ENCODE assay signal across 9 mouse cellular contexts in the genomic region with DNA sequence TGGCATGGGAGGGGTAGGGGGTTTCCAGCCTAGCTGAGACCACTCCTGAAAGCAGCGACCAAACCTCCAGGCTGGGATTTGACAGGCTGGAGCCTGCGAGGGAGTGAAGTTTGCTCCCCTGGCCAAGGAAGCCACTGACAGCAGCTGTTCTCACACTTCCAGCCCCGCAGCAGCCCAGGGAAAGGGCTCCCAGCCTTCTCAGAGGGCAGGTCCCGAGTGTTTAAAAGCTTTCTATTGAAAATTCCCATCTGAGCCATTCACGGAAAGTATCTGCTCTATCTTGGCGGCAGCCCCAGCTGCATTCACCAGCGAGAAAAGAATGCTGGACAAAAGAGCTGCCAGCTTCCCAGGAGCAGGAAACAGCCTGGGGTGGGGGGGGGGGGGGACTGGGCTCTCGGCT. TPM values are rescaled to one million over a fixed set of nuclear protein-coding genes. Genes with fewer than 3 reads are reported as not detected.
A peak's percentile ranks its signal among the peaks of the same experiment; 100 is the strongest.
DNase-seq lines count a peak whose midpoint lies in the region; ATAC-seq lines count a peak whose summit lies in the region.
"Had no signal": no experiment of that assay in that cellular context is flagged by ENCODE, and none has a peak within 500 bp of the region (broad histone marks: within the 10 kb centered on the region; RNA-seq: fewer than 3 reads in every experiment).

No protein-coding gene starts in this region.

- no peak overlapping the region for H3K4me2 ChIP-seq in kidney, embryonic 15.5 days
- no peak overlapping the region for H3K4me2 ChIP-seq in embryonic facial prominence, embryonic 12.5 days (replicated peaks)
- no peak overlapping the region for H3K4me2 ChIP-seq in midbrain, embryonic 14.5 days (ENCODE audit: low read length)
- H3K4me2 ChIP-seq: liver, embryonic 15.5 days had no signal

- no peaks in the 10 kb centered on the region for H3K27me3 ChIP-seq in kidney, embryonic 15.5 days
- H3K27me3 ChIP-seq in embryonic facial prominence, embryonic 12.5 days = no peaks in the 10 kb centered on the region
- H3K27me3 ChIP-seq in hindbrain, embryonic 10.5 days (ENCODE audit: insufficient read depth, poor library complexity, severe bottlenecking) = peaks cover 3% of the 10 kb centered on the region; the same call in 1 of the 2 replicates
- no peaks in the 10 kb centered on the region for H3K27me3 ChIP-seq in midbrain, embryonic 14.5 days (ENCODE audit: control insufficient read depth, insufficient read depth, low read length)

- WGBS in kidney, embryonic 15.5 days = 15% methylated on average over 7 of the region's 8 CpGs
- 7% methylated on average over 8 of the region's 8 CpGs for WGBS in embryonic facial prominence, embryonic 12.5 days
- 6% methylated on average over 8 of the region's 8 CpGs for WGBS in hindbrain, embryonic 10.5 days
- under 1% methylated on average over 8 of the region's 8 CpGs for WGBS in midbrain, embryonic 14.5 days

- peaks cover 28% of the 10 kb centered on the region for H3K4me1 ChIP-seq in kidney, embryonic 15.5 days
- peaks cover 20% of the 10 kb centered on the region; the same call in 1 of the 2 replicates for H3K4me1 ChIP-seq in embryonic facial prominence, embryonic 12.5 days
- H3K4me1 ChIP-seq in hindbrain, embryonic 10.5 days (replicated peaks) = peaks cover 84% of the 10 kb centered on the region
- peaks cover 53% of the 10 kb centered on the region for H3K4me1 ChIP-seq in midbrain, embryonic 14.5 days (ENCODE audit: control insufficient read depth, insufficient read depth, low read length)

- no peak overlapping the region for H3K9ac ChIP-seq in kidney, embryonic 15.5 days
- H3K9ac ChIP-seq in embryonic facial prominence, embryonic 12.5 days = no peak overlapping the region
- no peak overlapping the region for H3K9ac ChIP-seq in midbrain, embryonic 14.5 days (replicated peaks; ENCODE audit: low read length)
- H3K9ac ChIP-seq: liver, embryonic 15.5 days had no signal

- no peak for DNase-seq in kidney, adult 9 months
- peak; percentile 67 for DNase-seq in hindbrain, embryonic 10.5 days (ENCODE audit: low spot score)
- DNase-seq in midbrain, embryonic 14.5 days = peak; percentile 80
- DNase-seq in cerebellum, adult 9-10 months = no peak
- DNase-seq in T-cell, adult 2 months (ENCODE audit: low spot score) = no peak

- no peaks in the 10 kb centered on the region for H3K9me3 ChIP-seq in kidney, embryonic 15.5 days (replicated peaks)
- no peaks in the 10 kb centered on the region for H3K9me3 ChIP-seq in embryonic facial prominence, embryonic 12.5 days
- no peaks in the 10 kb centered on the region for H3K9me3 ChIP-seq in hindbrain, embryonic 10.5 days
- no peaks in the 10 kb centered on the region for H3K9me3 ChIP-seq in midbrain, embryonic 14.5 days (ENCODE audit: control insufficient read depth, low read length)
- H3K9me3 ChIP-seq: liver, embryonic 15.5 days had no signal

- H3K4me3 ChIP-seq in kidney, embryonic 15.5 days (replicated peaks) = no peak overlapping the region
- no peak overlapping the region for H3K4me3 ChIP-seq in embryonic facial prominence, embryonic 12.5 days
- H3K4me3 ChIP-seq in hindbrain, embryonic 10.5 days = peak overlapping the region; percentile 22
- no peak overlapping the region for H3K4me3 ChIP-seq in midbrain, embryonic 14.5 days (replicated peaks; ENCODE audit: low read depth, low read length)
- H3K4me3 ChIP-seq: liver, embryonic 15.5 days had no signal

- no peaks in the 10 kb centered on the region for H3K36me3 ChIP-seq in kidney, embryonic 15.5 days
- H3K36me3 ChIP-seq in embryonic facial prominence, embryonic 12.5 days = no peaks in the 10 kb centered on the region
- no peaks in the 10 kb centered on the region for H3K36me3 ChIP-seq in hindbrain, embryonic 10.5 days
- no peaks in the 10 kb centered on the region for H3K36me3 ChIP-seq in midbrain, embryonic 14.5 days (ENCODE audit: control insufficient read depth, insufficient read depth, low read length)
- H3K36me3 ChIP-seq: liver, embryonic 15.5 days had no signal

- no peak for ATAC-seq in kidney, embryonic 15.5 days (replicated peaks; ENCODE audit: low FRiP score)
- no peak for ATAC-seq in embryonic facial prominence, embryonic 12.5 days (ENCODE audit: insufficient number of reproducible peaks, insufficient read depth, low FRiP score, low TSS enrichment)
- no peak for ATAC-seq in midbrain, embryonic 14.5 days (ENCODE audit: low FRiP score, low TSS enrichment)
- ATAC-seq in erythroid progenitor cell, adult 5-6 weeks (replicated peaks; ENCODE audit: low FRiP score, poor library complexity, severe bottlenecking) = no peak

- H3K27ac ChIP-seq in kidney, embryonic 15.5 days = peak overlapping the region; percentile 73
- peak overlapping the region; percentile 54 for H3K27ac ChIP-seq in embryonic facial prominence, embryonic 12.5 days
- H3K27ac ChIP-seq in hindbrain, embryonic 10.5 days = peak overlapping the region; percentile 90
- H3K27ac ChIP-seq in midbrain, embryonic 14.5 days (replicated peaks; ENCODE audit: low read depth, low read length) = peak overlapping the region; percentile 92
- H3K27ac ChIP-seq: liver, embryonic 15.5 days had no signal

RNA-seq across cellular contexts. Expression of gene Efhd2, which starts 25.2 kb away (rescaled TPM):
- 53.9 and 56.7 TPM in 2 replicates for polyA plus RNA-seq in kidney, embryonic 15.5 days (2015; fragmentation: Nextera tagmentation; extraction: Ambion mirVana)
- 54.3 and 58.1 TPM in 2 replicates for polyA plus RNA-seq in embryonic facial prominence, embryonic 12.5 days (2016; fragmentation: Nextera tagmentation; extraction: Ambion mirVana)
- 51.4 and 61.3 TPM in 2 replicates for polyA plus RNA-seq in hindbrain, embryonic 10.5 days (2016; fragmentation: Nextera tagmentation; extraction: Ambion mirVana)
- 53.8 and 54.0 TPM in 2 replicates for polyA plus RNA-seq in midbrain, embryonic 14.5 days (2014; fragmentation: Nextera tagmentation; extraction: Ambion mirVana)
- 18.7 and 21.8 TPM in 2 replicates for total RNA-seq in erythroid progenitor cell, adult 5-6 weeks (2015; ENCODE audit: low replicate concordance)
- 11.4 and 18.8 TPM in 2 replicates for total RNA-seq in erythroid progenitor cell, adult 5-6 weeks (2017; ENCODE audit: low replicate concordance)

RNA-seq across cellular contexts. Expression of gene Ctrc, which starts 53.8 kb away (rescaled TPM):
- not detected in 2 replicates for polyA plus RNA-seq in kidney, embryonic 15.5 days (2015; fragmentation: Nextera tagmentation; extraction: Ambion mirVana)
- not detected in 2 replicates for polyA plus RNA-seq in embryonic facial prominence, embryonic 12.5 days (2016; fragmentation: Nextera tagmentation; extraction: Ambion mirVana)
- not detected in 2 replicates for polyA plus RNA-seq in hindbrain, embryonic 10.5 days (2016; fragmentation: Nextera tagmentation; extraction: Ambion mirVana)
- polyA plus RNA-seq in midbrain, embryonic 14.5 days (2014; fragmentation: Nextera tagmentation; extraction: Ambion mirVana) = not detected in 2 replicates
- not detected in 2 replicates for total RNA-seq in erythroid progenitor cell, adult 5-6 weeks (2015; ENCODE audit: low replicate concordance)
- total RNA-seq in erythroid progenitor cell, adult 5-6 weeks (2017; ENCODE audit: low replicate concordance) = not detected in 2 replicates
- polyA plus RNA-seq: liver, embryonic 15.5 days had no signal

Comparison
In these comparisons a context has a peak if more than half of its experiments do, and no peak if none do; other contexts are left out.
1. DNase-seq: peak in hindbrain, embryonic 10.5 days (single experiment) and midbrain, embryonic 14.5 days (single experiment); none in kidney, adult 9 months (single experiment), cerebellum, adult 9-10 months (single experiment) and T-cell, adult 2 months (single experiment).
2. Peak in every context shown above with its lines, with median percentiles within 50 percentile points of each other: H3K27ac ChIP-seq.